Mouse (Mus musculus): ENCODE data around the gene Ssh2.

Ssh2 gene

DNA sequence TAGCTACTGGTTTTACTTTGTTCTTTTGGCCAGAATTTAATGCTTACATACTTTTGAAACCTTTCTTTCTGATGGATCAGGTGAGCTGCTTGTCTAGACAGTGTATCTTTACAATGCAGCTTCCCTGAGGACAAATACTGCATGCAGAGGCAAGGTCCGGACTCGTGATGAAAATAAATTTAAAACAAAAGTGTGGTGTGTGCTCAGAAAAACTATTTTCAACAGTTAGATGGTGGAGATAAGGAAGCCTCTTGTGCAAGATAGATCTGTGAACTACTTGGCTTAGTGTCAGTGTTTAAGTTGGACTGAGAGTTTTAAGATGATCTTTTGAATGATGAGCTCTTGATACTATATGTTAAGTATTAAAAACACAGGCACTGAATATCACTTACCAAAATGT lies 186.4 kb downstream of the Ssh2 start:
- DNase-seq (ENCODE audit: low read depth, low spot score) = no peak

DNA sequence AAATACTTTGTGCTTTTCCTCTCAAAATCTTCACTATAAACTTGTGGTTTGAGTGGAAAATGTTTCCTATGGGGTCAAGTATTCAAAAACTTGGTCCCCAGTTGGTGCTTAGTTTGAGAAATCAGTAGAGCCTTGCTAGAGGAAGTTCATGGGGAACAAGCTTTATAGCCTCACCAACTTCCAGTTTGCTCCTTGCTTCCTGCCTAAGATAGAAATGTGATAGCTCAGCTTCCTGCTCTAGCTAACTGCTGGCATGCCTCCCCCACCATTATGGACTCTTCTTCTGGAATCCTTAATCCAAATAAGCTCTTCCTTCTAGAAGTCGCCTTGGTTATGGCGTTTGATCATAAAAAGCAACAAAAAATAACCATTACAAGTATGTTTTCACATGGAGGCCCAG lies 190.2 kb downstream of the Ssh2 start:
- no peak for DNase-seq (ENCODE audit: low read depth, low spot score)

DNA sequence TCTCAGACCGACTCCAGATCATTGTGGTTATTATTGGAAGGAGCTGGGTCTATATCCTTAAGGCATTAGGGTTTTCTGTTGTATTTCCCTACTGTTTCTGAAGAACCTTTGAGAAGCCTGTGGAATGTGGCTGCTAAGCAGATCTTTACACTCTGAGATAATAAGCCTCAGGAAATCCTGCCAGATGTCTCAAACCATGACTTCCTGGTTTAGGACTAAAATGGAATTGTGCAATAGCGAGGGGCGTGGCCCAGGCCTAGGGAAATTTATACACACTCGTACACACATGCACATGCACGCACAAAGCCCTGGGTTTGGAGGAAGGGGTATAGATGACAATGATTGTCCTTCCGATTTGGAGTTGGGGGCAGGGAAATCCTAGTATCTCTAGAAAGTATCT lies 193.8 kb downstream of the Ssh2 start:
- no peak for DNase-seq (ENCODE audit: low read depth, low spot score)

GRCm38 (mm10) chr11:77411284-77411683 lies 195.2 kb downstream of the Ssh2 start:
- DNase-seq (ENCODE audit: low read depth, low spot score) = no peak

DNA sequence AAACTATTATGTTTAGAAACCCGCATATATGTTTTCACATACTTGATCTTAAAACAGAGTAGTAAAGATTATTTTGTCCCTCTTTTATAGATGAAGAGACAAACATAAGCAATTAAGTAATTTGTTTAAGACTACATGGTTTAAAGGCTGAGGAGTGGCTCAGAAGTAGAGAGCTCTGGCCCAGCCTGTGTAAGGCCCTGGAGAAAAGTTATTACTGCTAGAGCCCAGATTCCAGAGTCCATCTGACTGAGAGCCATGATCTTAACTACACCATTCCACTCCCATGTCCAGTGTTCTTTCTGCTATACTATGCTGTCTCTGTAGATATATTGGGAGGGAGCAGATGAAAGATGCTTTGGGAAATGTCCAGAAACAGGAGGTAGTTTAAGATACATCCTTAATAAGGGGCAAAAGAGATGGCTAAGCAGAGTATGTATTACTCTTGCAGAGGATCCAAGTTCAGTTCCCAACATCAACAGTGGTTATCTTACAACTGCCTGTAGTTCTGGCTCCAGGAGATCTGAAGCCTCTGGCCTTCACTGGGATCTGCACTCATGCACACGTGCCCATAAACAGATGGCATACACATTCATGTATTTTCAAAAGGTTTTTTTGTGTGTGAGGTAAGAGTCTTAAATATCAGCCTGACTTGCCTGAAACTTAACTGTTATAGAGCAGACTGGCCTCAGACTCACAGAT lies 198.2 kb downstream of the Ssh2 start:
- no peak for DNase-seq (ENCODE audit: low read depth, low spot score)

DNA sequence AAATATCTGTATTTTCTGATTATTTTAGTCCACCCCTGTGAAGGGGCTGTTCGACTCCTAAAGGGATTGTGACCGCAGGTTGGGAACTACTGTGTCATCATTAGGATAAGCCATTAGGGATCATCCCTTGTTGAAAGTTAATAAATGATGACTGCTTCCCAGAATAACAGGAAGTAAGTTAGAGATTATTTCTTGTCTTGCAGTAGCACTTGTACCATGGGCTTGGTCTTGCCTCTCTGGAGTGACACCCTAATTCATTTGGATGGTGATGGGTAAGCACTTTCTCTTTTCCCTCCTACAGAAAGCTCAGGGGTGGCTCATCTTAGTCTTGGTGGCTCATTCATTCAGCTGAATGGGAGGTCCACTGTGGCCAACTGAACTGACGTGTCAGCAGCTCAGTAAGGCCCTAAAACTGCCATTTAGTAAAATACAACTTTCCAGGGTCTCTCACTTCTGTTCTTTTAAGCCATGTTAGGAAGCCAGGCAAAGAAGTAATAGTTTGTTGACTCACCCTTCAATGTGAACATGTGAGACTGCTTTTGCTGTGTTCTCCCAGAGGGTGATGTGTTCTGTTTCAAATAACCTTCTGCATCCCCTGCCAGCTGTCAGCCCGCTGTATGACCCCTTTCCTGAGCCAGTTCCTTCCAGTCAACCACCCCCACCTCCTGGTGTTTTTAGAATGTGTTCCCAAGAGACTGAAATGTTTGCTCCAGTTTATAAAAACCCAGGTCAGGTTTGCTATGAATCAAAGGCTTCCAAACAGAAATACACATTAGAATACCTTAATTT lies 200.3 kb downstream of the Ssh2 start:
- DNase-seq (ENCODE audit: low read depth, low spot score) = no peak

DNA sequence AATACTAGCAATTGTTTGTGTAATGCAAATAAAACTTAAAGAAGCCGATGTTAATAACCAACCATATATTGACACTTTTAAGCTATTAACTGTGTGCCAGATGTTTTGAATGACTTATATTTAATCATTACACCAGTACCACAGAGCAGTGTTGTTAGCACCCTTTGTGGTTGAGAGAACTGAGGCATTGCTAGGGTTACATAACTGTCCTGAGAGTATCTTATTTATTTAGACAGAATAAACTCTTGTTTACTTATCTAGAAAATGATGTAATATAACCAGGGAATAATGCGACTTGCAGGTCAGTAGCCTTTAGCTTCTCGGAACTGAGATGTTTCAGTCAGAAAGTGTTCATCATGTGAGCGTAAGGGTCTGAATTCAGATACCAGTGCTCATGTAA lies 201.9 kb downstream of the Ssh2 start:
- no peak for DNase-seq (ENCODE audit: low read depth, low spot score)

- no peak for DNase-seq (ENCODE audit: low read depth, low spot score)
Observed at GRCm38 (mm10) chr11:77423175-77423859, 207.2 kb downstream of the Ssh2 start.

DNA sequence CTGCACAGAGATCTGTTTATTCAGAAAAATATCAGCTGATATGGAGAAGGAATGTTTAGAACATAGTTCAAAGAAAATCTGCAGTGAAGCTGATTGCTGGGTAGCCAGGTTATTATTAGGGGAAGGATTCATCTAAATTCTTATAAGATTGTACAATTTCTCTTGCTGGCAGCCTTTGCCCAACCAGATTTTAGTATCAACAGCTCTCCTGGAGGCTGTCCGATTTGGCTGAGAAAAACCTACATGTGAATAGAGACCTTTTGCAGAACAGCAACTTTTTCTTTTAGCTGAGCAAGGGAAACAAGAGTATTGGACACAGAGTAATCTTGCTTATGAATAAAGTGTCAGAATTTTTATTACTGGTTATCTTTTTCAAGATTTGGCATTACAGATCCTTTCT lies 212.4 kb downstream of the Ssh2 start:
- DNase-seq (ENCODE audit: low read depth, low spot score) = no peak

DNA sequence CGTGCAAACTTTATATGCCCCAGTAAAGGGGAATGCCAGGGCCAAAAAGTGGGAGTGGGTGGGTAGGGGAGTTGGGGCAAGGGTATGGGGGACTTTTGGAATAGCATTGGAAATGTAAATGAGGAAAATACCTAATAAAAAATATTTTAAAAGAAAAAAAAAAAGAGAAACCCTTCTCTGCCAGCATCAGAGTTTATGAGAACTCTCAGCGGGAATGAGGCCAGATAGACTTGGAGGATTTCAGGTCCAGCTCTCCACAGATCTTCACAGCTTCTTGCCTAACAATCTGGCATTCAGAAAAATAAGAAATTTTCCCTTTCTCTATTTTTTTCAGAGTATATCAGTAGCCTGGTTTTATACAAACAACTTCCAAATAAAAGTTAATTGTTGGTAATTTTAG lies 220.9 kb downstream of the Ssh2 start:
- no peak for DNase-seq (ENCODE audit: low read depth, low spot score)

- DNase-seq (ENCODE audit: low read depth, low spot score) = no peak
Observed at GRCm38 (mm10) chr11:77440081-77440480, 224.0 kb downstream of the Ssh2 start.

DNA sequence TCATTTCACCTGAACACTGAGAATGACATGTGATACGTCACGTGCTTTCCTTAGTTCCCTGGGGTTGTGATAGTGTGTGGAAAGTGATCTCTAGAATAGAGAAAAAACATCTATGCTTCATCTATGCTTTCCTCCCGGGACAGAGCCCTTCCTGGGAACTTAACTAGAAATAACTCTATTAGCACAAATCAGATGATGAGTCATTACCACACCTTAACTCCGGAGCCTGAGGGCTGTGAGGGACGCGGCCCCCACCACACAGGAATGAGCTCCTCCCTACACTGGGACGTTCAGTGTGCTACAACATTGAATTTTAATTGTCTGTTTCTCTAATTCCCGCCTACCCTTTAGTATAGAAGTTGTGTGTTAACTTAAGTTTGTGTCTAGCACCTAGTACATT lies 224.9 kb downstream of the Ssh2 start:
- no peak for DNase-seq (ENCODE audit: low read depth, low spot score)

- no peak for DNase-seq (ENCODE audit: low read depth, low spot score)
Observed at GRCm38 (mm10) chr11:77442186-77443170, 226.4 kb downstream of the Ssh2 start.

- DNase-seq (ENCODE audit: low read depth, low spot score) = no peak
Observed at GRCm38 (mm10) chr11:77444939-77445338, 228.9 kb downstream of the Ssh2 start.

DNA sequence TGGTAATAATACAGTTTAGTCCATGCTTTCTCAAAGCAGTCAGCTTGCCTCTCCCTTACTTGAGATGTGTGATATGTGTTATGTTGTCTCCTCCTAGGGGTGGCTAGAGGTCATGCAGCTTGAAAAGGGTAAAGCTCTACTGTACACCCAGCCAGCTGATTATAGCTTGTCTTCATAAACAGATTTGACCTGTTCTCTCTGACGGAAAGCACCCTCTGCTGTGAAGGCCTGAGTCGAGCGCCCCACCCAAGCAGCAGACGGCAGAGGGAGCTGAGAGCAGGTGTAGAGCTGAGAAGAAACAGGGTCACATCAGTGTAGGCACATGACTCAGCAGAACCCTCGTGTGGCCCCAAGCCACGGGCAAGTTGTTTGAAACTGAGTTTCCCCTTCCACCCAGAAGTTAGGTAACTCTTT lies 230.5 kb downstream of the Ssh2 start:
- DNase-seq (ENCODE audit: low read depth, low spot score) = no peak

GRCm38 (mm10) chr11:77449224-77449623 lies 233.1 kb downstream of the Ssh2 start:
- DNase-seq (ENCODE audit: low read depth, low spot score) = no peak

DNA sequence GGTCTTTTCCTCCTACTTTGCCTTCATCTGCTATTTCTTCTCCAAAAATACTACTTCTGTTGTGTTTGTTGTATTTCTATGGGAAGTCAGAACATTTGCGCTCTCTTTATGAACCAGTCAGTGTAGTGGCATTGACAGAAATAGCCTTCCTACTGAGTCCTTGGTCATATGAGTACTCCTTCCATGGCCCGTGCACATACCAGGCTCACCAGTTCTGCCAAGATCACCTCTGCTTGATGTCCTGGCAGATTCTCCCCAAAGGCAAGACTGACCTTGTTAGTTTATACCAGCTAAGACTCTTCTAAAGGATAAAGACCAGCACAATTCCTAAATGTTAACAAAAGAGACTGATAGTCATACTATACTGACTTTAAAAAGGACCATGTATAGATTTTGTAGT lies 235.6 kb downstream of the Ssh2 start:
- no peak for DNase-seq (ENCODE audit: low read depth, low spot score)

DNA sequence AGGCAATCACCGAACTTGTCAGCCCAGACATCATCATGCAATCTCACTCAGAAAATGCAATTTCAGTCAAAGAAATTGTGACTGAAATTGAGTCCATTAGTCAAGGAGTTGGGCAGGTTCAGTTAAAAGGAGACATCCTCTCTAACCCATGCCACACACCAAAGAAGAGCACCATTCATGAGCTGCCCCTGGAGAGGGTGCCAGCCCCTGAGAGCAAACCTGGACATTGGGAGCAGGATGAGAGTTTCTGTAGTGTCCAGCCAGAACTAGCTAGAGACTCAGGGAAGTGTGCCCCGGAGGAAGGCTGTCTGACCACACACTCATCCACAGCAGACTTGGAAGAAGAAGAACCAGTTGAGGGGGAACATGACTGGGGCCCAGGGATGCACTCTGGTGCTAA lies 237.3 kb downstream of the Ssh2 start:
- no peak for DNase-seq (ENCODE audit: low read depth, low spot score)

DNA sequence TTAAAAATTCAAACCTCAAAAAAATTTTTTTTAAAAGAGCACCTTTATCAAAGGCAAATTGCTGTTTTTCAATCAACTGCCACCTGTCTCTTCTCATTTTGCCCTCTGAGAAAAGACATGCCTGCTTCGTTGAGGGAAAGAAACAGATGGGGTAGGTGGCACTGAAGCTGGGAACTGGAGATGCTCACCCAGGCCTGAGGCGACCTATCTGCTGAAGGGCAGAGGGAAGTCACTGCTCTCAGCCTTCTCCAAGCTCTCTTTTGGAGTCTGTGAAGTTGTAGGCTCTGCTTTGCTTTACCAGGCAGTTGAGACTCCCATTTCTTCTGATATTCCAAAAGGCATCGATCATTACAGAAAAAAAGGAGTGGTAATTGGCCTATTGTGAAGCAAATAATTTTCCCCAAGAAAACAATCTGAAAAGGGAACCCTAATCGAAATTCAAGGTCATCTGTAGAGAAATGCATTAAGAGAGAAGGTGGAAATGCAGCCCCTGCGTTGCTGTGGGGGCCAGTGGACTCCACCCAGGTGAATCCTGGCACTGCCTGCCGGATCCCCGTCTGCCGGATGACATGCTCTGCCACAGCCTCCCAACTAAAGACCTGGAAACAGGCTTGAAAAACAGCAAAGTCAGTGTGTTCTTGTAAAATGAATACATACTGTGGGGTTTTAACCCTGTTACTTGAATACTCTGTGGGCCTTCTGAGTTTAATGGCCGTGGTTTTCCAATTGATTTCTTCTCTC lies 239.9 kb downstream of the Ssh2 start:
- DNase-seq (ENCODE audit: low read depth, low spot score) = no peak

DNA sequence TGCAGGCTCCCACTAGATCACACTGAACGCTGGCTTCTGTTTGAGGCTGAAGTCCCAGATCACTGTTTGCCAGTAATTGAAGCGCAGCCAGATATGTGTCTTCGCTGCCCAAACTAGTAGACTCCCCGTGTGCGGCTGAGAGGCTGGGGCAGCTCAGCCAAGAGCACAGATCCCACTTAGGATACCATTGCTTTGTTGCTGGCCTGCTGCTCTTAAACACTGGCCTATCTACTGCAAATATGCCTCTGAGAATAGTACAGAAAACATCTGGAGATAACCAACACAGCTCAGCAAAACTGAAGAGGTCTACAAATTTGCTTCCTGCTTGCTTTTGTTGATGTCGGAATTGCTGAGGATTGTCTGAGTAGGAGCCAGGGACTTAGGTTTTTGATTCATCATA lies 240.8 kb downstream of the Ssh2 start:
- no peak for DNase-seq (ENCODE audit: low read depth, low spot score)

DNA sequence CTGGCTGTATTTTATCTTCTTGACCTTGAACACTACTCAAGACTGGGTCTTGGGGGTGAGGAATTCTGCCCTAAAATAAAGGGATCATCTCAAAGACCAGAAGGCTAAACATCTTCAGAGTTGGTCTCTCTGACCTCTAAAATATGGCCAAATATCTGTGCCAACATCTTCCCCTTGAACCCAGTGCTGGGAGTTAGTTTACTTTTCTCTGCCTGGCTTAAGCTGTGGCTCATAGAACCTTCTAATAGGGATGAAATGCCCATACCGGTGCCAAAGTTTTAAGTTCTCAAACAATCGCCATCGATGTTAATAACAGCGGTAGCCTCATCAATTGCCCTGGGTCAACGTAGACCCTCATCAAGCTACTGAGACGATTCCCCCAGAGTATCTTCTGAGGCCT lies 245.8 kb downstream of the Ssh2 start:
- DNase-seq (ENCODE audit: low read depth, low spot score) = no peak
